Mouse (Mus musculus): ENCODE results near the gene Tgfa. TPM values are rescaled to one million over a fixed set of nuclear protein-coding genes. Genes with fewer than 3 reads are reported as not detected.

The Tgfa gene
- polyA plus RNA-seq (2015; fragmentation: Illumina TruSeq; extraction: RNeasy Lipid Tissue Mini Kit (QIAGEN cat#74804); ENCODE audit: insufficient read depth, low replicate concordance), result 0.61 TPM

GRCm38 (mm10) chr6:86194941-86195932 is at the start of gene Tgfa:
Gene Tgfa, plus strand, starts transcription at chr6:86195223.

Other genes starting within 250 kb of the Tgfa start
- 239 TPM for gene Dusp11, start 233.6 kb upstream of the Tgfa start, polyA plus RNA-seq (2015; fragmentation: Illumina TruSeq; extraction: RNeasy Lipid Tissue Mini Kit (QIAGEN cat#74804); ENCODE audit: insufficient read depth, low replicate concordance)
- not detected for gene Figla, start 179.1 kb upstream of the Tgfa start, polyA plus RNA-seq (2015; fragmentation: Illumina TruSeq; extraction: RNeasy Lipid Tissue Mini Kit (QIAGEN cat#74804); ENCODE audit: insufficient read depth, low replicate concordance)
- gene Add2, start 166.5 kb upstream of the Tgfa start, polyA plus RNA-seq (2015; fragmentation: Illumina TruSeq; extraction: RNeasy Lipid Tissue Mini Kit (QIAGEN cat#74804); ENCODE audit: insufficient read depth, low replicate concordance), result 3.9 TPM
- 32.3 TPM for gene Fam136a, start 170.4 kb downstream of the Tgfa start, polyA plus RNA-seq (2015; fragmentation: Illumina TruSeq; extraction: RNeasy Lipid Tissue Mini Kit (QIAGEN cat#74804); ENCODE audit: insufficient read depth, low replicate concordance)
- gene Snrpg, start 176.1 kb downstream of the Tgfa start, polyA plus RNA-seq (2015; fragmentation: Illumina TruSeq; extraction: RNeasy Lipid Tissue Mini Kit (QIAGEN cat#74804); ENCODE audit: insufficient read depth, low replicate concordance), result 223 TPM
- gene Pcyox1, start 201.9 kb downstream of the Tgfa start, polyA plus RNA-seq (2015; fragmentation: Illumina TruSeq; extraction: RNeasy Lipid Tissue Mini Kit (QIAGEN cat#74804); ENCODE audit: insufficient read depth, low replicate concordance), result 37.4 TPM
- gene Tia1, start 209.0 kb downstream of the Tgfa start, polyA plus RNA-seq (2015; fragmentation: Illumina TruSeq; extraction: RNeasy Lipid Tissue Mini Kit (QIAGEN cat#74804); ENCODE audit: insufficient read depth, low replicate concordance), result 163 TPM
- gene Gm44790, start 231.4 kb downstream of the Tgfa start, polyA plus RNA-seq (2015; fragmentation: Illumina TruSeq; extraction: RNeasy Lipid Tissue Mini Kit (QIAGEN cat#74804); ENCODE audit: insufficient read depth, low replicate concordance), result not detected
- 29.2 TPM for gene C87436, start 243.2 kb downstream of the Tgfa start, polyA plus RNA-seq (2015; fragmentation: Illumina TruSeq; extraction: RNeasy Lipid Tissue Mini Kit (QIAGEN cat#74804); ENCODE audit: insufficient read depth, low replicate concordance)